Mouse (Mus musculus) testis, adult 2 months (tissue): Measurements from ENCODE around the gene Vil1. TPM values are rescaled to one million over a fixed set of nuclear protein-coding genes. Genes with fewer than 3 reads are reported as not detected.

Experiments
- H3K27ac ChIP-seq: fragments of 200-500 bp; 2 replicates; pipeline ENCODE4 v1.5.1; 2012; ENCODE audit warnings: low read depth, low read length; ENCODE audit not compliant: control insufficient read depth, insufficient read depth
- H3K27me3 ChIP-seq: fragments of 200-500 bp; 2 replicates; pipeline ENCODE4 v1.6.1; 2012; ENCODE audit warnings: mild to moderate bottlenecking, low read length, moderate library complexity; ENCODE audit not compliant: control insufficient read depth, insufficient read depth
- H3K36me3 ChIP-seq: fragments of 200-500 bp; 2 replicates; pipeline ENCODE4 v1.6.1; 2012; ENCODE audit warnings: mild to moderate bottlenecking, low read length; ENCODE audit not compliant: control insufficient read depth, insufficient read depth
- H3K4me1 ChIP-seq: fragments of 200-500 bp; 2 replicates; pipeline ENCODE4 v1.6.1; 2012; ENCODE audit warnings: low read length; ENCODE audit not compliant: control insufficient read depth, insufficient read depth
- H3K4me3 ChIP-seq: fragments of 200-500 bp; 2 replicates; pipeline ENCODE4 v1.5.1; 2012; ENCODE audit warnings: low read depth, mild to moderate bottlenecking, low read length, moderate library complexity, mixed read lengths; ENCODE audit not compliant: control insufficient read depth
- CTCF ChIP-seq: fragments of 200-500 bp; IDR thresholded peaks from 2 replicates; pipeline ENCODE4 v1.5.1; 2012; ENCODE audit warnings: low read depth, mild to moderate bottlenecking, inconsistent platforms, low read length, moderate library complexity; ENCODE audit not compliant: control insufficient read depth, insufficient read depth, insufficient replicate concordance
- POLR2A ChIP-seq: fragments of 200-500 bp; IDR thresholded peaks from 2 replicates; pipeline ENCODE4 v1.6.1; 2012; ENCODE audit warnings: low read depth, mild to moderate bottlenecking, inconsistent platforms, low read length, moderate library complexity; ENCODE audit not compliant: control insufficient read depth
- polyA plus RNA-seq: library from polyadenylated mRNA; depleted of rRNA; stranded (reverse); fragments of >200 nt; gene quantifications from 2 replicates; pipeline ENCODE4 v1.2.3, GENCODE M21; 2012

Gene Vil1
- polyA plus RNA-seq, 1 experiment, result 0.09 TPM

- Histone ChIP-seq H3K27me3 (no peaks in the 10 kb centered on the region), H3K4me1 (peaks cover 7% of the 10 kb centered on the region), H3K4me3 (peak overlapping the region; percentile 57), H3K36me3 (no peaks in the 10 kb centered on the region), H3K27ac (peak overlapping the region; percentile 3; the same call in 1 of the 2 replicates)
- TF ChIP-seq POLR2A, result no peak
- TF ChIP-seq CTCF, result no peak
Measured at GRCm38 (mm10) chr1:74367886-74368645, 41.1 kb upstream of the Vil1 start.

- Histone ChIP-seq H3K4me1 (peaks cover 4% of the 10 kb centered on the region), H3K4me3 (no peak overlapping the region), H3K27ac (no peak overlapping the region), H3K36me3 (no peaks in the 10 kb centered on the region), H3K27me3 (no peaks in the 10 kb centered on the region)
- TF ChIP-seq CTCF (no peak), POLR2A (no peak)
Measured at GRCm38 (mm10) chr1:74370040-74370439, 39.1 kb upstream of the Vil1 start.

GRCm38 (mm10) chr1:74373372-74373771 is 35.8 kb upstream of the Vil1 start:
- no peak for TF ChIP-seq CTCF
- no peak overlapping the region for H3K27ac ChIP-seq
- no peaks in the 10 kb centered on the region for H3K36me3 ChIP-seq
- H3K4me3 ChIP-seq, result no peak overlapping the region
- no peaks in the 10 kb centered on the region for H3K27me3 ChIP-seq
- peaks cover 2% of the 10 kb centered on the region for H3K4me1 ChIP-seq

- Histone ChIP-seq H3K27ac (no peak within 1 kb of the TSS), H3K4me1 (peaks cover 2% of the 10 kb centered on the region)
Measured at GRCm38 (mm10) chr1:74374980-74375379, 34.2 kb upstream of the Vil1 start, which contains the start of gene Slc11a1. TSS of gene Slc11a1 (plus strand) at chr1:74375195.

GRCm38 (mm10) chr1:74375561-74375960 is 33.6 kb upstream of the Vil1 start:
- H3K4me1 ChIP-seq, result peaks cover 2% of the 10 kb centered on the region
- TF ChIP-seq CTCF (no peak), POLR2A (no peak)
- no peak overlapping the region for H3K4me3 ChIP-seq
- H3K27ac ChIP-seq, result no peak overlapping the region
- H3K36me3 ChIP-seq, result no peaks in the 10 kb centered on the region
- no peaks in the 10 kb centered on the region for H3K27me3 ChIP-seq

More at GRCm38 (mm10) chr1:74374980-74375379, 34.2 kb upstream of the Vil1 start, which contains the start of gene Slc11a1:
- no peak within 1 kb of the TSS for H3K4me3 ChIP-seq
- TF ChIP-seq CTCF (no peak), POLR2A (no peak)
- no peaks in the 10 kb centered on the region for H3K36me3 ChIP-seq
- H3K27me3 ChIP-seq, result no peaks in the 10 kb centered on the region

- H3K36me3 ChIP-seq, result no peaks in the 10 kb centered on the region
- H3K4me3 ChIP-seq, result no peak overlapping the region
- no peaks in the 10 kb centered on the region for H3K27me3 ChIP-seq
- H3K4me1 ChIP-seq, result peaks cover 2% of the 10 kb centered on the region
- H3K27ac ChIP-seq, result no peak overlapping the region
- TF ChIP-seq CTCF (no peak), POLR2A (no peak)
Measured at GRCm38 (mm10) chr1:74376396-74376795, 32.8 kb upstream of the Vil1 start.

- Histone ChIP-seq H3K36me3 (no peaks in the 10 kb centered on the region), H3K27me3 (no peaks in the 10 kb centered on the region), H3K27ac (no peak overlapping the region), H3K4me1 (peaks cover 2% of the 10 kb centered on the region), H3K4me3 (no peak overlapping the region)
- no peak for TF ChIP-seq POLR2A
- TF ChIP-seq CTCF, result no peak
Measured at GRCm38 (mm10) chr1:74379058-74379504, 30.1 kb upstream of the Vil1 start.

GRCm38 (mm10) chr1:74380484-74380883 is 28.7 kb upstream of the Vil1 start:
- no peaks in the 10 kb centered on the region for H3K27me3 ChIP-seq
- no peak overlapping the region for H3K4me3 ChIP-seq
- TF ChIP-seq CTCF (no peak), POLR2A (no peak)
- no peaks in the 10 kb centered on the region for H3K36me3 ChIP-seq
- H3K27ac ChIP-seq, result no peak overlapping the region
- H3K4me1 ChIP-seq, result peaks cover 2% of the 10 kb centered on the region
